Mouse (Mus musculus) embryo, embryonic 11.5 days (tissue): ENCODE data around the gene Snrk.

Source experiments
- DNase-seq: peaks from one replicate; pipeline ENCODE4 v3.0.0-alpha.2; 2012; ENCODE audit warnings: low read depth, low spot score

The Snrk gene

DNA sequence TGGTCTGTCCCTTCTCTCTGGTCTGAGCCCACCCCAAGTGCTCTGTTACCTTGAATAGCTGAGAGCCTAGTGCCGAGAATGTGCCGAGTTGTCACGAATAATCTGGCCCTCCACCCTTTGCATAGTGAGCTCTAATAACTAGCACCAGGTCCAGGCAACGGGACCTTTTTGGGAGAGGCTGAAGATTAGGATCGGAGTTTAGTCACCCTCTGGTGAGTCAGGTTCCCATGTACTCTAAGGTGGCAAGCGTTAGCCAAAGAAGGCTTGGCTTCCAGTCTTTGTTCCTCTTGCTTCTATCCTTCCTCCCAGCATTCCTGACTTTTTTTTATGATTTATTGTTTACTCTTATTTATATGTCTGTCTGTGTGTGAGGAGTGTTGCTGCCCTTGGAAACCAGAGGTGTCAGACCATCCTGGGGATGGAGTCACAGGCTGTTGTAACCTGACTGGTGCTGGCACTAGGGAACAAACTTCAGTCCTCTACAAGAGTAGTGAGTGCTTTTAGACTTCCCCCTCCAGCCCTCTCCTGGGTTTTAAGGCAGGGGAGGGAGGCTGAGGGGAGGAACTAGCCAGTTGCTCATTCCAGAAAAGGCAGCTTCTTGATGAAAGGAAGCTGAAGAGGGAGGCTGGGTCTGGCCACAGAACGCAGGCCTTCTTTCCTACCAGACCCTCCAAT lies 9.2 kb upstream of the Snrk start:
- no peak for DNase-seq

DNA sequence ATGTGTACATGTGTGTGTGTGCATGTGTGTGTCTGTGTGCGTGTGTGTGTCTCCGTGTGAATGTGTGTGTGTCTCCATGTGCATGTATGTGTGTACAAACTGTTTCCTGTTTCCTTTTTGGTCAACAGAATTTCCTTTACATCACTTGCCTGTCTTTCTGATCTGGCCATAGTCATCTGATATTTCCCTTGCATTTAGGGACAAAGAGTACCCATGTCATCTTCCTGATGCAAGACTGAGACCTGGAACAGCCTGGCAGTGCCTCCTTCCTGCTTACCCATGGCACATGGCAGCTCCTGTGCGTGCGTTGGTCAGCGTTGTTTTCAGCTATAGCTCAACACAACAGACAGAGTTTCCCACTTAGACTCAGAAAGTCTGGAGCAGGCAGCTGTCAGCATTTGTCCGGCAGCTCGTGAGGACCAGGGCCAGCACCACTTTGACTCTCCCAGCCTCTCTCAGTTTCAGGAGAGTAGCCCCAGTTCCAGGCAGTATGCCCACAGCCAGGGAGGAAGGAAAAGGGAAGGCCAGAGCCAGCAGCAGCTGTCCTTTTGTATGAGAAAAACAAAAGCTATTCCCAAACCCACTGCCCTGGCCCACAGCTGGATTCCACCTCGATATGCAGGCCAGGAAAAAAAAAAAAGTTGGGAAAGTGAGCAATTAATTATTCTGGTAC lies 7.4 kb upstream of the Snrk start:
- DNase-seq, result no peak

DNA sequence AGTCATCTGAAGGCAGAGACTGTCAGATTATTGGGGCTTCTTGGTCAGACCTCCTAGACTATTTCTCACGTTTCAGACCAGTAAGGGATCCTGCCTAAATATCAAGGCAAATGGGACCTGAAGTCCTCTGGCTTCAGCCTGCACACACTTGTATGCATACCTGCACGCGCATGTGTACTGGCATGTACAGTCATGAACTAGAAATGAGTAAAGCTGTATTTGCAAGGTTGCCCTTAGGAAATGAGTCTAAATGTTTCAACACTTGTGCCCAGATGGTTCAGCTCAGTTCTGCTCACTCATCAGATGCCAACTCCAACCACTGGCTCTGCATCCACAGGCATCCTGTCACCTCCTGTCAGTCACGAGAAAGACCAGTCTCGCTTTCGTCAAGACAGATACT lies 6.6 kb upstream of the Snrk start:
- no peak for DNase-seq

DNA sequence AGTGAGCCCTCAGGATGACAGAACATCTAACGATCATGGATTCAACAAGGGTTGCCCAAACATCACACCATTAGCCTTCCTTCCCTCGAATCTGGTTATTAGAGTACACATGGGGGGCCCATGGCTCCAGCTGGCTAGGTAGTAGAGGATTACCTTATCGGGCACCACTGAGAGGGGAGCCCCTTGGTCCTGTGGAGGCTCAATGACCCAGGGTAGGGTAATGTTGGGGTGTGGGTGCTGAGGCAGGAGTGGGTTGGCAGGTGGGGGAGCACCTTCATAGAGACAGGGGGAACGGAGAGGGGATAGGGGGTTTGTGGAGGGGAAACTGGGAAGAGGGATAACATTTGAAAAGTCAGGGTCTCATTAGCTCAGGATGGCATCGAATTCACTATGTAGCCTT lies 6.1 kb upstream of the Snrk start:
- no peak for DNase-seq

DNA sequence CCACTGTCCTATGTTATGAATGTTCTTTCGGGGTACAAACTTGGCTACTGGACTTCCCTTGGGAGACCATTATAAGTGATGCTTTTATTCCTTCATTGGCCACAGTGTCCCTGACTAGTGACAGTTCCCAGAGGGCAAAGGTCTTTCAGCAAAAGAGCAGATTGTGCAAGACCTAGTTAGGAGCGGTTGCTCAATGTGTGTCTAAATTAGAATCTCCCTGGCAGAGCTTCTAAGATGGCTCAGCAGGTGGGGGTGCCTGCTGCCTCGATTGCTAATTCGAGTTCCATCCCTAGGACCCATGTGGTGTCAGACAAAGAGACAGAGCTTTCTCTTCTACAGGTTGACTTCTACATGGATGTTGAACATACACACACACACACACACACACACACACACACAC lies 1.5 kb upstream of the Snrk start:
- DNase-seq, result no peak

DNA sequence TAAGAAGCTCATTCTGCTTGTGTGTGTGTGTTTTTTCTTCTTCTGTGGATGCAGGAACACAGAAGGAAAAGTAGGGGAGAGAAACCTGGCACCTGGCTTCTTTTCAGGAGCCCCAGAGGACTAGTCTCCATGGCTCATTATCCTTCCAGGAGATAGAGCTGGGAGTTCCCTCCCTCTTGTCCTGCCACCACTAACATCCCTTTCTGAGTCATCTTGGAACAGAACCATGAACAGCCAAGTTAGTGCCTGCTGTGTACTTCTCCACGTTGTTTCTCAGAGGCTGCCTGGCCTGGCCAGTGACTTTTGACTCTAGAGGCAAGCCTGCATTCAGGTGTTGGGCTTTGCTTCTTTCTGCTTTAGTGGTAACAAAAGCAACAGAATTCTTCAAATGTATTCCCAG lies 707 bp upstream of the Snrk start:
- no peak for DNase-seq

DNA sequence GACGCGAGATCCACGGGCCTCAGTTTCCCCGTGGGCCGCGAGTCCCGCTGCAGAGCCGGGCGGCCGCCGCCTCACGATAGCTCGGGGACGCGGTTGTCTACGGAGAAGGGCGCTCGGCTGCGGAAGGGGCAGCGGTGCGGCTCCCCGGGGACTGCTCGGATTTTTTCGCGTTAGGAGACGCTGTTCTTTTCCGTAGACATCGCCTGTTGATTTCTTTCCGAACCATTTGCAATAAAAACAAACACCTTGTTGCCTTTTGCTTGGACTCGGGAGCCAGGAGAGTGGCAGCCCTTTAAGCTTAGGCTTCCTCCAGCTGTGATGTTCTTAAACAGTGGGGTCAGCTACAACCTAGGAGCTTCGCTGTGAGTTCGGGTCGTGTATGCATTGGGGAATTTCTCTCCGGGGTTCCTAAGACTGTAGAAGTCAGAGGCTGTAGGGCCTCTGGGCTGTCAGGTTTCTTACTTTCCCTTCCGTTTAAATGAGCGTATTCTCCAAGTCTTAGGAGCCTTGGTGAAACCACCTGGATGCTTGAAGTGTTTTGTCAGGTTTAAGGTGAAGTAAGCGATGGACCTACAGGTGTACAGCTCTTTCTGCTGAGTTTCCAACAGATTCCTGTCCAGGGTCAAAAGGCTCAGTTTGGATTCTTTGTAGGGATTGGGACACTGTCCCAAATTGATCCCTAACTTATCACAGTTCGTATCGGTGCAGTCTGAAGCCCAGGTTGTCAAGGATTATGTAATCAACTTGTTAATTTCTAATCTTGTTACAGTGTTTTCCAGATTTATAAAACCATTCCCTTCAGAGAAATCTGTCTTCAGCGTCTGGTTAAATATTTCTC lies 845 bp downstream of the Snrk start:
- DNase-seq, result no peak

DNA sequence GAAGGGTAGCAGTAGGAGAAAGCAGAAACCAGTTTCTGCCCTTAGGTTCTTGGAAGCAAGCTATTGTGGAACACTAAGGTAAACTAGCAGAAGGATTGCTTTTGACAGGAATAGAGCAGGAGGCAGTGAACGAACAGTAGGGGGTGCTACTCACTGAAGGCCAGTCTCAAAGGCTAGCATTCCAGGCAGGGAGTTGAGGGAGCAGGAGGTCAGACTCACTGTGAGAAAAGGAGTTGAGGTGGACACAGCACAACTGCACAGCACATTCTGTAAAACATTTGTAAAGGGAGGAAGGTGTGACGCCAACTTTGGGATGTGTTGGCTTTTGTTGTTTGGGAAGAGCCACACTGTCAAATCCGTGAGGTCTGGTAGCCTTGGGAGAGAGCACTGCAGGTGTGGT lies 3.0 kb downstream of the Snrk start:
- peak; percentile 38 for DNase-seq

DNA sequence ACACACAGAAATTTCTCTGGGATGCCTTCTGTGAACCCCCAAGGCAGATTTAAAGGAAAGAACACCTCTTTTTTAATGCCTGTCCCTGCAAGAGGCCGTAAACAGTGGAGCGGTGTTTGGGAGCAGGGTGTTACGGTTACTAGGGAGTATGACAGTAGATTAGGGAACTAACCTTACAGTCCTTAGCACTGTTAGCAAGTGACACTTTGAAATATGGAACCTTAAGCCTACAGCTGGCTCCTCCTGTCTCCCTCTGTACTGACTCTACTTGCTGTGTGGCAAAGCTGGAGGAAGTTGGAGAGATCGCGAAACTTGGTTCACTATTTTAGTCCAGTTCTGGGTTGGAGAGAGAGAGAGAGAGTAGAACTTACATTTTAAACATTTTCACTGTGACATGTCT lies 5.0 kb downstream of the Snrk start:
- DNase-seq, result no peak

DNA sequence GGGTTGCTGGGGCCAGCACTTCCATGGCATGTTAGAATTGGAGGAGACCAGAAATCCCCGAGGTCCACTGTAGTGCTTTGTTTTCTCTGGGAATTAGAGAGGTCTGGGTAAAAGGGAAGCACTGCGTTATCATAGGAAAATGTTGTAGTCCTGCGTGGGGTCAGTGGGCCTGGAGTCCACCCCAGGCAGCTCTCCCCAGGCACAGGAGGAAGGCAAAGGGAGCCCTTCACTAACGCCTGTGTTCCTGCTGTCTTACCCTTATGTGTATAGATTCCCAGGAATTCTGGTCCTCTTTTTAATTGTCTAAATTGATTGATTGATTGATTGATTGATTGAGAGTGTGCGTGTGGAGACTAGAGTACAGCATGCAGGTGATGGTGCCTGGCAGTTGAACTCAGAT lies 6.1 kb downstream of the Snrk start:
- no peak for DNase-seq

DNA sequence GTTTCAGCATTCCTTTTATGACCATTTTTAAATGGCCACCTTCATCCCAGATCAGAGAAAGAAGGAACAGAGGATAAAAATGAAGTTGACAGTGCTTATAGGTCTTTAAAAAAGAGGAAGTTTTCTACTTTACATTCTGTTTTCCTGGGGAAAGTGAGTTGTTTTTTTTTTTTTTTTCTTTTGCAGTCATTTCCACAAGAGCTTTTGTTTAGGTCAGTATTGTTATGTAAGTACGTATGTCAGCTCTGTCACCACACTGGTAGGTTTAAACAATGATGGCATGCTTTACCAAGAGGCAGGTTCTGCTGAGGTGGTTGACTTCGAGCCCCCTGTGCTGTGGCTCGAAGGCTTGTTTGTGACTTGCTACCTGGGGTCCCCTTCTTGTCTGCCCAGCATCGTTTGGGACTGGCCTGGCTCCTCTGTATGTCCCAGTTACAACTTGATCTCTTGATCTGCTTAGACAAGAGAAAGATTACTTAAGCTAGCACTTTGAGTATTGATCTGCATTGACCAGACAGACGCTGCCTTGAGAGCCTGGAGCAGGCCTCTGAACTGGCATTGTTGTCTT lies 8.7 kb downstream of the Snrk start:
- DNase-seq, result no peak

DNA sequence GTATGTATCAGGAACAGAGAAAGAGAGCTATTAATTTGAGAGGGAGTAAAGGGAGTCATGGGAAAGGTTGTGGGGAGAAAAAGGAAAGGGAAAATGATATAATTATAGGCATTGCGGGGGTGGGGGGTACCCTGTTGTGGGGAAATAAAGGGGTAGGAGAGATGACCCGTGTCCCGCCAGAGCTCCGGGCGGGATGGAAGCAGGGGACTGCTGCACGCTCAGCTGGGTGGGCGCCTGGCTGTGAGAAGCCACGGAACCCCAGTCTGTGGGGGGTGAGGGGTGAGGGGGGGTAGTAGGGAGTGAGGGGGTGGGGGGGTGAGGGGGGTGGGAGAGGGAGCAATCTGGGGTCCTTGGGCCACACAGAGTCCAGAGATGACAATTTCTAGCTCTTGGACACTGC lies 9.7 kb downstream of the Snrk start:
- DNase-seq, result no peak

DNA sequence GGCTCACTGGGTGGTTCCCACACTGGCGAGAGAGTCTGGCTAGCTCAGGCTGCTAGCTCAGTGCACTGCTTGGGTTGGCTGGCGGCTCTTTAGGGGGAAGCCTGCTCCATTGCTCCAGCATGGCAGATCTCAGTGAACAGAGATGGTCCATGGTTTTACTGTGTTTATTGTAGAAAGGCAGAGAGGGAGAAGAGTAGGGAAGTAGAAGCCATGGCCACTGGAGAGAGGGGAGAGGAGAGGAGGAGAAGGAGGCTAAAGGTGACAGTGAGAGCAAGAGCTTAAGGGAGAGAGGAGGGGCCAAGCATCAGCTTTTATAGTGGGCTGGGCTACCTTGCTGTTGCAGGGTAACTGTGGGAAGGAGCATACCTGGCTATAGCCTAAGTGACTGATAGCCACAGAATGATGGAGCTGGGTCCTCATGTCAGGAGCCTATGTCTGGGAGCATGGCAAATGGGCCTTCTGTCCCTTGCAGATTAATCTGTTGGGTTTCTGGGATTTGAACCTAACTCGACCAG lies 10.3 kb downstream of the Snrk start:
- DNase-seq, result no peak

DNA sequence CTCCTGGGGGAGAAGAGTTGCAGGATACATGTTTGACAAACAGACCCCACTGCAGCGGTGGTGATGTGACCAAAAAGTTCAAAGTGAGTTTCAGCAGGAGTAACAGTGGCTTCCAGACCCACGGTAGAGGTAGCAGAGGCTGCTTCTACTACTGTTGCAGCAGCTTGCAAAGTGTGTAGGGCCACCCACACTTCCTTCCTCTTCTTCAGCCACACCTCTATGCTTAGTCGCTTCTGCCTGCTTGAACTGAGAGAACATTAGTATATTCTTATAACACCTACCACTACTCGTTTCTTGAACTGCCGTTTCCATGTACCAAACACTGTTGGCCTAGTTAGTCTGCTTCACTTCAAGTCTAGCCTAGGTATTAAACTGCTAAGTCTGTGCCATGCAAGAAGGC lies 11.6 kb downstream of the Snrk start:
- DNase-seq, result no peak

DNA sequence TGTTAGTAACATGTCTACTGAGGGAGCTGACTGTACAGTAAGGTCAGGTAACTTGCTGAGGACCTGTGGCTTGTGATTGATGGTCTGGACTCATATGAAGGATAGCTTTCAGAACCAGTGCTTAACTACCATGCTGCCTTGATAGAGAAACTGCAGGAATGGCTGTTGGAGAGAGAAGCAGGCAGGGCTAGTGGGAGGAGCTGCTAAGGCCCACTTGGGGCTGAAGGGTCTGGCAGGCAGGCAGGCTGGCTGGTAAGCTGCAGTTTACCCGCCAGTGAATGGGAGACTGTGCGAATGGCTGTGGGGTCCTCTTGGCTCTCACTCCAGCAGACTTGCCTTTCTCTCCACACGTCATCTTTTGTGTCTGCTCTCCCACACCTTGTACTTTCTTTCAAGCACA lies 13.6 kb downstream of the Snrk start:
- no peak for DNase-seq

DNA sequence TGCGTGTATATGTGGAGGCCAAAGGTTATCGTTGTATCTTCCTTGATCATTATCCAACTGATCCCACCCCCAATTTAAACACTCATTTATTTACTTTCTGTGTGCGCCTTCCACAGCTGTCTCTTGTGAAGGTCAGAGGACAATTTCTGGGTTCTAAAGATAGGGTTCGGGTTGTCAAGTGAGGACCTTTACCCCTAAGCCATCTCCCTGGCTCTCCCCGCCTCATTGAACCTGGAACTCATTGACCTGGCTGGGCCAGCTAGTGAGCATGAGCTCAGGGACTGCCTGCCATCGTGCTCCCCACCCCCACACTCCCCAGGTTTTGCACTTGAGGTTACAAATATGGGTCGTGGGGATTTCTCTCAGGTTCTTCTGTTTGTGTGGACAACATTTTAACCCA lies 15.1 kb downstream of the Snrk start:
- DNase-seq, result no peak

DNA sequence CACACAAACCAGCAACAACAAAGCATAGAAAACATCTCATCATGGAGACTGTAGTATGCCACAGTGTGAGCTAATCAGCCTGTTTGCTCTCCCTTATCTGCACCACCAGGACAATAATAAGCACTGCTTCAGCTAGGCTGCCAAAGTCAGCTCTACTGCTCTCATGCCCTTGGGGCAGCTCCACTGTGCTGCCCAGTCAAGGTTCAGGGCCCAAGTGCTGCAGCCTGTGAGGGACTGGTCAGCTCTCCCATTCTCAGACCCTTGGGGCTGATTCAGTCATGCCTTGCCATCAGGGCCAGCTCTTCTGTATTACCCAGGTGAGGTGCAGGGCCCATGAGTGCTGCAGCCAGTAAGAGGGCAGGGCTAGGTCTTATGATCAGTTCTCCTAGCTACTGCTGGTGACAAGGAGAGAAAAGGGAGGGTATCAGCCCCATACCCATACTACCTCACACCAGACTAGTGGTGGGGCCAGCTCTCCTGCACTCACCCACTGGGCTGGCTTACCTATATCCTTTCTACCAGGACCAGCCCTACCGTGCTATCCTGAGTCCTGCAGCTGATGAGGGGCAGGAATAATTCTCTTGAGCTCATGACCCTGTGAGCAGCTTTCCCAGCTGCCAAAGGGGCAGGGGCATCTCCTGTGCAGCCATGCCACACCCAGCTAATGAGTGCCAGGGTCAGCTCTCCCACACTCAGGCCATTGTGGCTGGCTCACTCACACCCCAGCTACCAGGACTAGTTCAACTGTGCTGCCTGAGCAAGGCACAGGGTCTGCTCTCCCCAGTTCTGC lies 18.2 kb downstream of the Snrk start:
- DNase-seq, result no peak

DNA sequence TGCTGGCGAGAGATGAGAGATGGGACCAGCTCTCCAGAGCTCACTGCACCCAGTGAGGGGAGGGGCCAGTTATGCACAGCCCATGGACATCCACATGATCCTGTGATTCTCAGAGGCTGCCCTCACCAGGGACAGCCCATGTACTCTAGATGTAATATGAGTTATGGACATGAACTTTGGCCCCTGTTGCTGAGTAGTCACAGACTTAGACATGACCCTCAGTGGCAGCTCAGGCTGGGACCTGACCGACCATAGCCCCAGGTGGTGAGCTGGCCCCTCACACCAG lies 18.8 kb downstream of the Snrk start:
- no peak for DNase-seq

DNA sequence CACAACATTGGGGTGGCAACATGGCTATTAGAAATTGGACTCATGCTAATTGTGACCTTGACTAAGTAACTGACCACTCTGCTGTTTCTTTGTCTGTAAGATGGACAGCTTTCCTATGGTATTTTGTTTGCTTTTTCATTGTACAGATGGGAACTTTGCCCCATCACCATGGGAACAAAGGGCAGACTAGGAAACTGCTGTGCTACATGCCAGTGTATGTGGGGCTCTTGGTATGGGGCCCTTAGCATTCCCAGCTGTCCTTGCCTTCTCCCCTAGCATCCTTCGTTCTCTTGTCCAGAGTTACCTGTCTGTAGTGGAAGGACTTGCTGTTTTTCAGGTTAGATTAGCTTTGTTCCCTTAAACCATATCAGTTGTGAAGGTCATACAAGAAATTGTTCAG lies 20.9 kb downstream of the Snrk start:
- no peak for DNase-seq

DNA sequence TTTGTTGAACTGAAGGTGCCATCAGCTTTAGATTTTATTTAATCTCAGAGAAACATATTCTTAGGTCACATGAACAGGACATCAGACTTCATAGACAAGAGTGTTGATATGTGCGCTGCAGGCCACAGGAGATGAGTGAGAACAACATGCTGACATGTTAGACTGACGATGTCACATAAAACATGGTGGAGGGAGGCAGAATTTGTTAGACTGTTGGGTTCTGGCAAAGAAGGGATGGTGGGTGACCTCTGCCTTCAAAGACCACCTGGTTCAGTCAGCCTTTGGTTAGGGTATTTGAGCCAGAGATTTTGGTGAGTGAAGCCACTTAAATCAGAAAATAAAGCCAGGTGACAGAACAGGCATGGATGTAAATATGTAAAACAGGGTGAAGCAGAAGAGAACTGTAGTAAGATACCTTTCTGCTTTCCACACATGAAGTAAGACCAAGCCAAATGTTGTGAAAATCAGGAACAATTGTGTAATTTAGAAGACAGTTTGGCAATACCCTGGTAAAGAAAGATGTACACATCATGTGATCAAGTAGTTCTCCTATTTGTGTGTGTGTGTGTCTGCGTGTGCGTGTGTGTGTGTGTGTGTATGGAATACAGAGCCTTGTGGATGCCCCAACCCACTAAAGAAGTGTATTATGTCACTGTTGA lies 21.4 kb downstream of the Snrk start:
- DNase-seq, result no peak

DNA sequence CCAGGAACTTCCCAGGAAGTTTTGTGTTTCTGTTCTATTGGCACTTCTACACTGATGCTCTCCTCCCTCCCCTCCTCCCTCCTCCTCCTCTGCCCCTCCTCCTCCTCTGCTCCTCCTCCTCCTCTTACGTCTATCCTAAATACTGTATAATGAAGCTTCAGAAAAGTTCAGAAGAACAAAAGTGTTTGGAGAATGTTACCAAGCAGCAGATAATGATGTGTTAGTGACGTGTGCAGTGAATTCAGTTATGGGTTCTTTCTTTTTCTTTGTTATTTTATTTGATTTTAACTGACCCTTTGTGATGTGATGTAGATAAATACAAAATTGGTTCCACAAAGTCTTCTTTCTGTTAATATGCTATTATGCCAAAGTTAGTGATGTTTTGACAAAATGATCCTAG lies 22.2 kb downstream of the Snrk start:
- no peak for DNase-seq
